Mouse (Mus musculus) bone marrow, adult 2 months (tissue): ENCODE data around the gene Aldh9a1.

Source experiments
- CTCF ChIP-seq: fragments of 200-500 bp; IDR thresholded peaks from 2 replicates; pipeline ENCODE4 v1.5.1; 2011; ENCODE audit warnings: low read length, control low read depth; ENCODE audit not compliant: control insufficient read depth, insufficient read depth
- POLR2A ChIP-seq: fragments of 200-500 bp; IDR thresholded peaks from 2 replicates; pipeline ENCODE4 v1.6.1; 2011; ENCODE audit warnings: low read depth, mild to moderate bottlenecking, control low read depth, low read length, borderline replicate concordance; ENCODE audit not compliant: control insufficient read depth

GRCm38 (mm10) chr1:167308261-167309054 is 41.3 kb upstream of the Aldh9a1 start, which contains the start of gene Tmco1:
- peak; percentile 98 for TF ChIP-seq POLR2A
- TF ChIP-seq CTCF = no peak
